Mouse (Mus musculus) right cerebral cortex, postnatal 36 days (tissue): ENCODE measurements at regions not wholly inside any gene's neighbourhood (a gene's known extent, or its start where the extent isn't known, plus 50 kb on each side); places are given as distances from the start of the nearest gene placed in this dataset.

ENCODE experiments used
- DNase-seq, 2 experiments: peaks; one replicate each; pipeline ENCODE4 v3.0.0; 2022; ENCODE audit warnings: low spot score in 2 of 2, mixed read lengths in 1 of 2

- DNase-seq = no peak
Measured at GRCm38 (mm10) chr2:109576946-109577345, 97.6 kb upstream of the Bdnf start.

- DNase-seq = no peak
Measured at GRCm38 (mm10) chr2:109578870-109579310, 95.6 kb upstream of the Bdnf start.

- DNase-seq = peak; percentile 11 to 44
Measured at GRCm38 (mm10) chr2:109618341-109619058, 56.0 kb upstream of the Bdnf start.

GRCm38 (mm10) chr2:109619676-109620075 lies 54.8 kb upstream of the Bdnf start:
- peak; percentile 26 to 40 for DNase-seq

- no peak for DNase-seq
Measured at GRCm38 (mm10) chr2:109621595-109621994, 52.9 kb upstream of the Bdnf start.
